Mouse (Mus musculus) lung, postnatal 36 days (tissue): ENCODE data around the gene Hmg20b.

Source experiments
- DNase-seq: peaks from one replicate; pipeline ENCODE4 v3.0.0; 2022; ENCODE audit warnings: mixed read lengths

The Hmg20b gene

DNA sequence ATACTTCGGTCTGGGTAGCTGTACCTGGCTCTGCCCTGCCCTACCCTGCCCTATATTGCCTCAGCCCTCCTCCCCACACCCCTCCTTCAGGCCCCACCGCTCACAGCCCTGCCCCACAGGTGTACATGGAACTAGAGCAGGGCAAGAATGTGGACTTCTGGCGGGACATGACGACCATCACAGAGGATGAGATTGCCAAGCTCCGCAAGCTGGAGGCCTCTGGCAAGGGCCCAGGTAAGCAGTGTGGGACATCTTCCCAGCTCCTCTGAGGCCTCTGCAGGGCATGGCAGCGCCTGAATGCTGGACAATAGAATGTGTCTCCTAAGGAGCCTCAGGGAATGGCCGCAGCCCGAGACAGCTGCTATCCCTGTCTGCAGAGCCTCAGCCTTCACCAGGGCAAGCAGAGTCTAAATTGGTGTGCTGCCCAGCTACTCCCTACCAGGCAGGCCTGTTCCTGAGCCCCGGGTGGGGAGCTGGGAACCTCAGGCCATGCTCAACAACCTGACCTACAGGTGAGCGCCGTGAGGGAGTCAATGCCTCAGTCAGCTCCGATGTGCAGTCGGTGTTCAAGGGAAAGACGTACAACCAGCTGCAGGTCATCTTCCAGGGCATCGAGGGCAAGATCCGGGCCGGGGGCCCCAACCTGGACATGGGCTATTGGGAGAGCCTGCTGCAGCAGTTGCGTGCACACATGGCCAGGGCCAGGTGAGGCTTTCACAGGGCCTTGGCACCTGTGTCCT, 26.3 kb downstream of the Hmg20b start:
- no peak for DNase-seq

- DNase-seq = no peak
Observed at GRCm38 (mm10) chr10:81323141-81323775, 27.0 kb downstream of the Hmg20b start.

DNA sequence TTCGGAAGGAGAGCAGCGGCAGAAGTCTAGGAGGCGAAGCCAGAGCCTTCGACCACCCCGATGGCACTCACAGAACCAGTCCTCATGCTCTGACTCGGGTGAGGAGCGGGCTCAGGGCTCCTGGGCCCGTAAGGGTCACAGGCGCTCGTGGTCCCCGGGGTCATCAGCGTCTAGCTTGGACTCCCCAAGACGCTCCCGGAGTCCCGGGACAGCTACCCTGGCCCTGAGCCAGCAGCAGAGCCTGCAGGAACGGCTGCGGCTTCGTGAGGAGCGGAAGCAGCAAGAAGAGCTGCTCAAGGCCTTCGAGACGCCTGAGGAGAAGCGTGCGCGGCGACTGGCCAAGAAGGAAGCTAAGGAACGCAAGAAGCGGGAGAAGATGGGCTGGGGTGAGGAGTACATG, 27.8 kb downstream of the Hmg20b start:
- DNase-seq = no peak

GRCm38 (mm10) chr10:81321436-81321835, 28.8 kb downstream of the Hmg20b start:
- no peak for DNase-seq

DNA sequence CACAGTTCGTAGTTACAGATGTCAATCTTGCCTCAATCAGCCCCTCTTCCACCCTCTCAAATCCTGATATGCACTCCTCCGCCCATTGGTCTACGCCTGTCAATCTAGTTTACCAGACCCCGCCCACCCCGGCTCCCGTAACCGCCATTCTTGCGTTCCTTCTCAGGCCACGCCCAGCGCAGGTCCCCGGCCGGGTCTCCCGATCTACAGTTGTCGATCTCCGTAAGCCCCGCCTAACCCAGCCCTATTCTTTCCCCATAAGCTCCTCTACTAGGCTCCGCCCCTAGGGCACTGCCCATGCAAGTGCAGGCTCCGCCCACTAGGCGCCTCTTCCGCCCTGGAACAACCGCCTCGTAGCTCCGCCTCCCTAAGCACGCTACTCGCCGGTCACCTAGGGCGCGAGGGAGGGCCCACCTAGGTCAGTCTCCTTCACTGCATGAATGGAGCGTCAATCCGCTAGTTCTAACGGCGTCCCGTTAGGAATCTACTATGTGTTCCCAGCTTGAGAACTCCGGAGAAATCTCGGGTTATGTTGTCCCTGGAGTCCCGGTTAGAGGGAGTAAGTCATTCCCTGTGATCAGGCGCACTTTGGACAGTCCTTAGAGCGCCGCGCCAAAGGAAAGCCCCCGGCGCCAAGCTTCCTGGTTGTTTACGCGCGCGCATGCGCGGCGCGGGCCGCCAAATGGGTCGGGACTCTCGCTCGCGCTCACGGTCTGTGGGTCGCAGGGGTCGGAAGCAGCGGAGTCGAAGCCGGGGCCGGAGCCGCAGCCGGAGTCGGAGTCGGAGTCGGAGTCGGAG, 29.5 kb downstream of the Hmg20b start, which contains the start of gene Cactin:
TSS of gene Cactin (plus strand) at position 554 of the 798 bp plus-strand sequence.
- peak; percentile 100 for DNase-seq

GRCm38 (mm10) chr10:81319741-81320549, 30.3 kb downstream of the Hmg20b start:
- DNase-seq = peak; percentile 27

DNA sequence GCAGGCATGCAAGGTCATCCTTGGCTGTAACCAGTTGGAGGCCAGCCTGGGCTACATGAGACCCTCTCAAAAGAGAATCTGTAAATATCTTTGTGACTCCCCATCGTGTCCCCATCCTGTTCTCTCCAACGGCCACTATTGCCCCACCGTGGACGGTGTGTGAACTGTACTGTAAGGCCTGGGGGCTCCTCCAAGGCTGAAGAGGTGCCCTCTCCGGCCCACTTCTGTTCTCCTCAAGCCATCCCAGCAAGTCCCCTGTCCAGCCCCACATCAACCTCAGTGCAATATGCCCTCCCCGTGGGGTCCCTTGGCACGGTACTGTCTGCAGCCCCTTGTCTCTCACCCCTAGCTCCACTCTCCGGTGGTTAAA, 31.0 kb downstream of the Hmg20b start:
- no peak for DNase-seq

DNA sequence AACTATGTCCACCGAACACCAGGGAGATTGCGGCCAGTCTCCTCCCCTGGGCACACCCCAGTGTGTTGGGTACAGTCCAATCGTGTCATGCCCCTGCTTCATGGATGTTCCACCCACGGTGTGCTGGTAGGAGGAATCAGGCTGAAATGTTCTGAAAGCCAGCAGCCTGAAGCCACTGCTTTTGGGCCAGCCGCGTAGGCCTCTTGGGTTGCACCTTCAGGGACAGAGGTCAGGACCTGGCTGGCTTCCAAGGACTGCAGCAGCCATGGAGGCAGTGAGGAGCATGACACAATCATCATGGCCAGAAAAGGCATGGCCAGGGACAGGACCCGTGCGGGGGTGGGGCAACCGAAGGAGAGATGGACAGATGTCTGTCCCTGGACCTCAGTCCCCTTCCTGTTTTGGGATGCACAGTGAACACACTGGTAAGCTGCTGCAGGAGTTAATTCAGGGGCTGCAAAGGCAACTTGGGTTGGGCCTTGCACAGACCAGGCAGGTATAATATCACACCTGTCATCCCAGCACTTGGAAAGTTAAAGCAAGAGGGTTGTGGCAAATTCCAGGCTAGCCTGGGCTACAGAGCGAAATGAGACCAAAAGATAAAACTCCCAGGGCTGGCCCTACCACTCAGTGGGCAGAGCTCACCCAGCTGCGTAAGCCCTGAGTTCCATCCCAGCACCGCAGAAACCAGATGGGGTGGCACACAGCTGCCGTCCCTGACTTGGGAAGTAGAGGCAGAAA, 31.5 kb downstream of the Hmg20b start:
- peak; percentile 54 for DNase-seq

- peak; percentile 88 for DNase-seq
Observed at GRCm38 (mm10) chr10:81317273-81317672, 33.0 kb downstream of the Hmg20b start.

- DNase-seq = peak; percentile 54
Observed at GRCm38 (mm10) chr10:81316338-81317060, 33.8 kb downstream of the Hmg20b start.

- DNase-seq = no peak
Observed at GRCm38 (mm10) chr10:81315587-81315986, 34.7 kb downstream of the Hmg20b start.

GRCm38 (mm10) chr10:81314201-81314600, 36.1 kb downstream of the Hmg20b start:
- DNase-seq = no peak

- no peak for DNase-seq
Observed at GRCm38 (mm10) chr10:81313581-81313980, 36.7 kb downstream of the Hmg20b start.

DNA sequence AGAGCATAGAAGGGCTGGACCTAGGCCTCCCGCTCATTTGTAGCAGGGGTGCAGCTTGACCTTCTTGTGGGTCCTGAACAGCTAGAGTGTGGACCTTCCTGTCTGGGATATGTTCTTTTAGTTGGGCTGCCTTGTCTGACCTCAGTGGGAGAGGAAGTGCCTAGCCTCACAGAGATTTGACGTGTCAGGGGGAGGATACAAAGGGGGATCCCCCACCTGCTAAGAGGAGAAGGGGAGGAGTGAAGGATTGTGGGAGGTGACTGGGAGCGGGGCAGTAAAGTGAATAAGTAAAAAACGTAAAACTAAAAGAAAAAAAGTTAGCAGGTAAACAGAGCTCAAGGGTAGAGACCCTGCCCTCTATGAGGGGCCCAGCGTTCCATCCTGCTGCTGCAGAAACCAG, 40.7 kb downstream of the Hmg20b start:
- DNase-seq = no peak

DNA sequence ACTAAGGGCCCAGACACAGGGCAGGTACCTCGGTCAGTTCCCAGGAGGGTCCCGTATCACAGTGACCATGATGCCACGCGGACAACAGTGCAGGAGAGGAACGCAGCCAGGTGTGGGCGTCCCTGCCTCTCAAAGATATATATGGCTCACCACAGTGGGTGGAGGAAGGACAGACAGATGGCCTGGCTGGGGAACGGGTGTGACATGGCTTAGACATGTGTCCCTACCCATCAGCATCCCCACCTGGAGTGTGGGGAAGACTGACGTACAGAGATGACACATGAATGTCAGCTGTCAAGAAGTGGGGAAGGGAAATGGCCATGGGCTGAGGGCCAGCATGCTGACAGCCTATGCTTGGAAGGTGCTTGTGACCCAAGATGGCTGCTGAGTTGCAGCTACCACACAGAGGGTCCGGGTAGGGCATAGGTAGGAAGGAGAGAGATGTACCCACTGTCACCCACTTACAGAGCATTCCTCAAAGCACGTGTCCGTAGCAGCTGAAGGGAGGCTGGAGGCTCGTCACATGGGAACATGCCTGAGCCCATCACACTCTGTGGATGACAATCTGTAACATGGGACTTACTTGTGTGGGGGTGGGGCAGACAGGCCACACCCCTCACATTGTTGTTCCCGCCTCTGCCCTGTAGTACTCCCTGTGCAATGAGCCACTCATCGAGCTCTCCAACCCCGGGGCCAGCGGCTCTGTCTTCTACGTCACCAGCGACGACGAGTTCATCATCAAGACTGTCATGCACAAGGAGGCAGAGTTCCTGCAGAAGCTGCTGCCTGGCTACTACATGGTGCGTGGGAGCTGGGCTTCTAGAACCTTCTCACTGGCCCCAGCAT, 43.2 kb downstream of the Hmg20b start:
- no peak for DNase-seq

GRCm38 (mm10) chr10:81306173-81306668, 44.1 kb downstream of the Hmg20b start:
- DNase-seq = no peak

DNA sequence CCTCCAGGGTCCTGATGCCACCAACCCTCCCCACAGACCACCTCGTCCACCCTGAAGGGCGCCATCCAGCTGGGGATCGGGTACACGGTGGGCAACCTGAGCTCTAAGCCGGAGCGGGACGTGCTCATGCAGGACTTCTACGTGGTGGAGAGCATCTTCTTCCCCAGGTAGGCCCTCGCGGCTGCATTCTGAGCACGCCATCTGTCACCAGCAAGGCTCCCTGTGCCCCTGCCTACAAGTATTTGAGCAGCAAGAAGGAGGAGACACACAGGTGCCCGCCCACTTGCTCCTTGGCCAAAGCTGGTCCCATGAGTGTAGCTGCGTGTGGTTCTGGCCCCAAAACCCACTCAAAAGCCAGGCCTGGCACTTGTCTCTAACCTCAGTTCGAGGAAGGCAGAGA, 44.6 kb downstream of the Hmg20b start:
- no peak for DNase-seq

DNA sequence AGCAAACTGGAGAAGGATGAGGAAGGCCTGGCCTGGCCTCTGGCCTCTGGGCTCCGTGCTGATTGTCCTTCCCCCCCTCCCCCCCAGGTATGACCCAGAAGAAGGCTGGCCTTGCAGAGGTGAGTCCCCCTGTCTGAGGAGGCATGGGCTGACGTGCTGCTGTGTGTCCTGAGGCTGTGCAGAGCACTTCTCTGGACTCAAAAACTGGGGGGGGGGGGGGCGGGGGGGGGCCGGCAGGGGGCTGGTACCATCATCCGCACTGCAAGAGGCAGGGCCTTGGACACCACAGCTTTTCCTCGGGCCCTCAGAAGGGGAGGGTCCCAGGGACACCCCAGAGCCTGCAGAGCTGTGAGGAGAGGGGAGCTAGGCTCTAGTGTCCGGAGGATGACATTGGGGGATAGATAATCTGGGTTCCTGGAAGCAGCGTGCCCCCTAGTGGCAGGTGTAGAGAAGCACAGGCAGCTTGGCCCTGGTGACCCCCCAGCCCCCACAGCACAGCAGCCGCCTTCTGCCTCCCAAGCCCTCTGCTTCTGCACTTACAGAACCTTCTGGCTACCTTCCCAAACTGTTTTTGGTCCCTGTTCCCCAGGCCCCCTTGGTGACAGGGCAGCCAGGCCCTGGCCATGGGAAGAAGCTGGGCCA, 45.6 kb downstream of the Hmg20b start:
- peak; percentile 67 for DNase-seq

- no peak for DNase-seq
Observed at GRCm38 (mm10) chr10:81303761-81304160, 46.5 kb downstream of the Hmg20b start.

- no peak for DNase-seq
Observed at GRCm38 (mm10) chr10:81303258-81303657, 47.0 kb downstream of the Hmg20b start.
